Mouse (Mus musculus) heart, embryonic 15.5 days (tissue): Measurements from ENCODE around the gene Ubqln4. TPM values are rescaled to one million over a fixed set of nuclear protein-coding genes. Genes with fewer than 3 reads are reported as not detected.

Experiments
- ATAC-seq: fragments of 200-750 bp; cut with Nextera tagmentation; replicated peaks from 2 replicates; pipeline ENCODE4 v1.8.0; 2017; ENCODE audit warnings: low read depth, moderate TSS enrichment; ENCODE audit not compliant: insufficient number of reproducible peaks, insufficient read depth, low FRiP score
- H3K27ac ChIP-seq: fragments of 300-500 bp; sonication (generic); 2 replicates; pipeline ENCODE4 v1.5.1; 2015; ENCODE audit warnings: mild to moderate bottlenecking, inconsistent platforms
- H3K27me3 ChIP-seq: fragments of 300-500 bp; sonication (generic); 2 replicates; pipeline ENCODE4 v1.6.1; 2015; ENCODE audit warnings: inconsistent platforms
- H3K36me3 ChIP-seq: fragments of 300-500 bp; sonication (generic); 2 replicates; pipeline ENCODE4 v1.6.1; 2015; ENCODE audit warnings: mild to moderate bottlenecking, inconsistent platforms
- H3K4me1 ChIP-seq: fragments of 300-500 bp; sonication (generic); replicated peaks from 2 replicates; pipeline ENCODE4 v1.6.1; 2015; ENCODE audit warnings: inconsistent platforms
- H3K4me2 ChIP-seq: fragments of 300-500 bp; sonication (generic); 2 replicates; pipeline ENCODE4 v1.6.1; 2015; ENCODE audit warnings: inconsistent platforms, mild to moderate bottlenecking, moderate library complexity
- H3K4me3 ChIP-seq: fragments of 300-500 bp; sonication (generic); 2 replicates; pipeline ENCODE4 v1.5.1; 2015; ENCODE audit warnings: mild to moderate bottlenecking, inconsistent platforms
- H3K9ac ChIP-seq: fragments of 300-500 bp; sonication (generic); 2 replicates; pipeline ENCODE4 v1.6.1; 2015; ENCODE audit warnings: mild to moderate bottlenecking, inconsistent platforms
- H3K9me3 ChIP-seq: fragments of 300-500 bp; sonication (generic); replicated peaks from 2 replicates; pipeline ENCODE4 v1.6.1; 2016; ENCODE audit warnings: inconsistent platforms
- WGBS: fragments of 180-500 bp; shearing (Covaris S2); methylation state at CpG from one replicate; pipeline ENCODE4 v1.1.7; 2015; ENCODE audit warnings: mixed read lengths; 5-methylcytosine and 5-hydroxymethylcytosine counted together
- polyA plus RNA-seq: library from polyadenylated mRNA; unstranded; fragments of >200 nt; fragmentation: Nextera tagmentation; extraction: Ambion mirVana; gene quantifications from 2 replicates; pipeline ENCODE4 v1.2.1, GENCODE M21; 2015

Gene Ubqln4
- polyA plus RNA-seq, 1 experiment from 2014 or later: 30.0 TPM

DNA sequence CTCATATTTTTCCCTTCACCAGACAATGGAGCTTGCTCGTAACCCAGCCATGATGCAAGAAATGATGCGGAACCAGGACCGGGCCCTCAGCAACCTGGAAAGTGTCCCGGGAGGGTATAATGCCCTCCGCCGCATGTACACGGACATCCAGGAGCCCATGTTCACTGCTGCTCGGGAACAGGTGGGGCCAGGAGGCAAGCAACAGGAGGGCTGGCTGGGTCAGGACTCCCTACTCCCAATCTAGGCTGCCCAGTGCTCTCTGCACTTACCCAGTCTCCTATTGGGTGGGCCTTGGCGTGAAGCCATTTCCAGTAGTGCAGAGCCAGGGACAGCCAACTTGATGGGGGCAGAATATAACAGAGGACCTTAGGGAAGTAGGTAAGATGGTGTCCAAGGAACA is 6.0 kb downstream of the Ubqln4 start:
- H3K27me3 ChIP-seq: no peaks in the 10 kb centered on the region
- ATAC-seq: no peak
- no peak overlapping the region for H3K4me3 ChIP-seq
- 96% methylated on average over 9 of the region's 9 CpGs for WGBS
- no peaks in the 10 kb centered on the region for H3K9me3 ChIP-seq
- H3K4me1 ChIP-seq: peaks cover 7% of the 10 kb centered on the region
- peaks cover 80% of the 10 kb centered on the region for H3K36me3 ChIP-seq
- H3K9ac ChIP-seq: no peak overlapping the region
- H3K4me2 ChIP-seq: no peak overlapping the region
- no peak overlapping the region for H3K27ac ChIP-seq

DNA sequence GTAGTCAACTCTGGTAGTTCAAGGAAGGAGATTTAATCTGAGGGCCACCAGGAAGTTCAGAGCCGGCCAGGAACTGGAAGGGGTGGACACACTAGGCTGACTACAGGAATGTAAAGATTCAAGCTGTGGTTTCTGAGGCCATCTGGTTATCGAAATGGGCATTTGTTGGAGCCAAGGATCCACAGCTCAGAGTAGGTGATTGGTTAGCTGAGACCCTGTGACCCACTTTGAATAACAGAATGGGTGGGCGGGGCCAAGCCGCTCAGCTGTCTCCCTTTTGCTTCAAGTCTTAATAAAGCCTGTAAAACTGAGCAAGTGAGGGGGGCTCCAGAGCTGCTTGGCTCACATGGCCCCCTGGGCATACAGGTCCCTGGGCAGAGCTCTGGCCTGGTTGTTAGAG is 8.4 kb downstream of the Ubqln4 start:
- no peak overlapping the region for H3K4me2 ChIP-seq
- WGBS: 74% methylated on average over 4 of the region's 4 CpGs
- H3K9me3 ChIP-seq: no peaks in the 10 kb centered on the region
- H3K36me3 ChIP-seq: peaks cover 85% of the 10 kb centered on the region
- H3K27ac ChIP-seq: no peak overlapping the region
- H3K9ac ChIP-seq: no peak overlapping the region
- no peaks in the 10 kb centered on the region for H3K27me3 ChIP-seq
- no peak for ATAC-seq
- no peak overlapping the region for H3K4me3 ChIP-seq
- H3K4me1 ChIP-seq: peaks cover 10% of the 10 kb centered on the region

DNA sequence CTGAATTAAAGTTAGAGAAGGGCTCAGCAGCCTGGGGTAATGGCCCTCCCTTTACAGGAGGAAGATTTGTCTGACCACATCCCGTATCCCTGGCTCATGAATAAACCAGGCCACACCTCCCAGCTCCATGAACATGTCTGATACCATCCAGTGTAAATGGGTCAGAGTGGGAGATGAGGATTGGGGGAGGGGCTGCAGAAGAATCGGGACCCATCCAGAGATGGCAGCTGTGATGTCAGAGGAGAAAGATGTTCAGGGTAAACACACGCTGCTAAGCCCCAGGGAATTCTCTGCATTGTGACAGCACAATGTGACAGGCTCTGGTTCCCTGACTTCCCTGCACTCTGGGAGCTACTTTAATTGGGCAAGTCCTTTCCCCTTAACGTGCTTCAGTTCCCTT is 9.9 kb downstream of the Ubqln4 start:
- 76% methylated on average over 4 of the region's 4 CpGs for WGBS

DNA sequence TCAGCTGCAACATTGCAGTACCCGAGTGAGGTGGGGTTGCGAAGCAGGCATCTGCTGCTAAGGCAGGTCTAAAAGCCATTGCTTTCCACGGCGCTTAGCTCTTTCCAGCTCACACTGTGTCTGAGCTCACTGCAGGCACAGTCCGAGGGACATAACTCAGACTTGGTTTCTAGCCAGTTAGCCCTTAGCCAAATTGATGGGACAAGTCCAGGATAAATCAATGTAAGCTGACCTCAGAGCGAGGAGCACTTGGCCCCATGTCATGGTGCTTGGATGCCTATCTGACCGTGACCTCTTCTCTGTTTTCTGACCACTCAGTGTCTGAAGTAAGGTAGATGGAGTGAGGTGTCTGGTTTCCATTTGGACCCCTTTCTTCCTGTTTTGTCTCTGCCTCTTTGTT is 10.4 kb downstream of the Ubqln4 start:
- ATAC-seq: no peak
- no peak overlapping the region for H3K4me3 ChIP-seq
- no peaks in the 10 kb centered on the region for H3K27me3 ChIP-seq
- no peak overlapping the region for H3K27ac ChIP-seq
- 81% methylated on average over 7 of the region's 7 CpGs for WGBS
- peaks cover 87% of the 10 kb centered on the region for H3K36me3 ChIP-seq
- no peak overlapping the region for H3K9ac ChIP-seq
- no peak overlapping the region for H3K4me2 ChIP-seq
- peaks cover 10% of the 10 kb centered on the region for H3K4me1 ChIP-seq
- H3K9me3 ChIP-seq: no peaks in the 10 kb centered on the region

More for the DNA sequence above, 9.9 kb downstream of the Ubqln4 start:
- H3K4me1 ChIP-seq: peaks cover 10% of the 10 kb centered on the region
- H3K9ac ChIP-seq: no peak overlapping the region
- H3K9me3 ChIP-seq: no peaks in the 10 kb centered on the region
- no peak for ATAC-seq
- H3K4me2 ChIP-seq: no peak overlapping the region
- H3K4me3 ChIP-seq: no peak overlapping the region
- peaks cover 85% of the 10 kb centered on the region for H3K36me3 ChIP-seq
- H3K27ac ChIP-seq: no peak overlapping the region
- no peaks in the 10 kb centered on the region for H3K27me3 ChIP-seq

DNA sequence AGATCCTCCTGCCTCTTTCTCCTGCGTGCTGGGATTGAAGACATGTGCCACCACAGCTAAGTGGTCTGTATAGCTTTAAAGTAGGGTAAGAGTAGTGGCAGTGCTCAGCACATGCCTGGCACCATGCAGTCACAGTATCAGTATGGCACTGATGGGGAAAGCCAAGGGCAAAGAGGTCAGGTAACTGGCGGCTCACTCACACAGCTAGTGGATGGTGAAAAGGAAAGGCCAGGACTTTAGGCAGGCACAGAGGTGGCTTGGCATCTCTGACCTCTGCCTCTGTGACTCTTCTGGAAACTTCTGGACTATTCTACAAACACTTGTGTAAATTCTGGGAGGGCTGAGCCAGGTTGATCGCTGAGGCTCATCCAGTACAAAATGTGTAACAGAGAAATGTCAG is 12.6 kb downstream of the Ubqln4 start:
- no peak overlapping the region for H3K4me3 ChIP-seq
- peaks cover 10% of the 10 kb centered on the region for H3K4me1 ChIP-seq
- H3K4me2 ChIP-seq: no peak overlapping the region
- WGBS: 72% methylated on average over 3 of the region's 3 CpGs
- peak; percentile 58; the same call in 1 of the 2 replicates for ATAC-seq
- H3K9me3 ChIP-seq: no peaks in the 10 kb centered on the region
- peak overlapping the region; percentile 37 for H3K27ac ChIP-seq
- H3K9ac ChIP-seq: no peak overlapping the region
- no peaks in the 10 kb centered on the region for H3K27me3 ChIP-seq
- H3K36me3 ChIP-seq: peaks cover 76% of the 10 kb centered on the region

DNA sequence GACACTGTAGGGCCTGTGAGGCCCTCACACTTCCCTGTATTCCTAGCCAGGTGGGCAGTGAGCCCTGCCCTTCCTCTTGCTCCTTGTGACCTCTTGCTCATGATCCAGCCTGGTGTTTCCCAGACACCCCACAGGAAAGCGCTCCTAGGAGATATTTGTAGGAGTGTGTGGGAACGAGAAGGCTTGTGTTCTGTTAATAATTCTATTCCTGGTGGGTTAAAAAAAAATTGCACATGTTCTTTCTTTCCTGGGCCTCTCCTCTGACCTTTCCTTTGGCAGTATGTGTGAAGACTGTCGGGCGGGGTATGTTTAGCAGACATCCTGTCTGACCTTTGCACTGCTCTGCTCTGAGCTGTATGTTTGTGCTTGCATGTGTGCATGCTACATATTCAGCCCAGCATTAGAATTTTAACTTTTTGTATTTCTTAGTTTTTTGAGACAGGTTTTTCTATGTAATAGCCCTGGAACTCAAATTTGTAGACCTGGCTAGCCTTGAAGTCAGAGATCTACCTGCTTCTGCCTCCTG is 13.0 kb downstream of the Ubqln4 start:
- no peaks in the 10 kb centered on the region for H3K9me3 ChIP-seq
- peaks cover 10% of the 10 kb centered on the region for H3K4me1 ChIP-seq
- no peak overlapping the region for H3K4me2 ChIP-seq
- no peak overlapping the region for H3K4me3 ChIP-seq
- ATAC-seq: no peak; the same call in 1 of the 2 replicates
- no peaks in the 10 kb centered on the region for H3K27me3 ChIP-seq
- WGBS: 74% methylated on average over 4 of the region's 4 CpGs
- peak overlapping the region; percentile 37 for H3K27ac ChIP-seq
- no peak overlapping the region for H3K9ac ChIP-seq
- peaks cover 71% of the 10 kb centered on the region for H3K36me3 ChIP-seq

DNA sequence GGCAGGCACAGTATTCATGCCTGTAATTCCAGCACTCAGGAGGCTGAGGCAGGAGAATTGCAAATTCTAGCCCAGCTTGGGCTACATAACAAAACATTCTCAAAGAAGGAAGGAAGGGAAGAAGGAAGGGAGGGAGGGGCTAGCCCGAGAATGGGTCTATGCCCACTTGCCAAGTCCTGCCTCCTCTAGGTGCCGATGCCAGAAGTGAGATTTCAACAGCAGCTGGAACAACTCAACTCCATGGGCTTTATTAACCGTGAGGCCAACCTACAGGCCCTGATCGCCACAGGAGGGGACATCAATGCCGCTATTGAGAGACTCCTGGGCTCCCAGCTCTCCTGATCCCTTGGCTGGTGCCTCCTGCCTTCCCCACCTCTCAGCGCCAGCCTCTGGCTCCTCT is 14.3 kb downstream of the Ubqln4 start:
- Histone ChIP-seq H3K27me3 (no peaks in the 10 kb centered on the region), H3K9ac (no peak overlapping the region), H3K4me3 (no peak overlapping the region), H3K9me3 (no peaks in the 10 kb centered on the region), H3K4me2 (no peak overlapping the region), H3K36me3 (peaks cover 68% of the 10 kb centered on the region), H3K27ac (no peak overlapping the region), H3K4me1 (peaks cover 10% of the 10 kb centered on the region)
- ATAC-seq: no peak
- 76% methylated on average over 6 of the region's 6 CpGs for WGBS

DNA sequence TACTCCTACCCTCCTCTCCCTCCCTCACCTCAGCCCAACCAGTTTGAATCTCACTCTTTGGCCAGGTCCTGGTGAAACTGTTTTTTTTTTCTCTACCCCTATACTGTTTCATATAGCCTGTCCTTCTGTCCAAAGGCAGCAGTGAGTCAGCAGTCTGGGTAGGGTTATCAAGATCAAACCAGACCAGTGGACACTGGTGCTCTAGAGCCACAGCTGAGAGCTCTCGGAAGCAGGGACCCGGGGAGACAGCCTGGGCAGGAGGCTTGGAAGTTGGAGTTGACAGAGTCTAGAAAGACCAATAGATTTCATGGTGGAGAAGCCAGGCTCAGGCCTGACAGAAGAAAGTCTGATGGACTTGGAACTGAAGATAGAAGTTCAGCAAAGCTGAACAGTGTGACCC is 15.1 kb downstream of the Ubqln4 start:
- Histone ChIP-seq H3K27me3 (no peaks in the 10 kb centered on the region), H3K36me3 (peaks cover 61% of the 10 kb centered on the region), H3K4me1 (peaks cover 10% of the 10 kb centered on the region), H3K9me3 (no peaks in the 10 kb centered on the region), H3K4me3 (no peak overlapping the region), H3K4me2 (no peak overlapping the region), H3K27ac (no peak overlapping the region), H3K9ac (no peak overlapping the region)
- no peak for ATAC-seq
- WGBS: 88% methylated on average over 2 of the region's 2 CpGs

DNA sequence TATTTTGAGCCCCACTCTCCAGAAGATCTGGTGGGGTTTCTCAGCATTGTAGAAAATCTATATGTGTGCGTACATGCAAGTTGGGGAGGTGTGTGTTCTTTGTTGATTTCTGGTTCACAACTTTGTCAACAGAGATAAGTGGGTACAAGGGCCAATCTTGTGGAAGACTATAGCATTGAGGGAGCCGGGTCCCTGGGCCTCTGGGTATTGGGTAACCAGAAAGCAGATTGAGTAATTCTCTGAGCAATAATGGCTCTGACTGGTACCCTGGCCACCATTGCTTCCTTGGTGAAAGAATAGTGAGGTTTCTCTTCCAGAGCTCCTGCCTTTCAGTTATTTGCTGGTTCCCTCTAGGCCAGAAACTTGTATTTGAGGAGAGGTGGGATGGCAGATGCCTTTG is 15.5 kb downstream of the Ubqln4 start:
- Histone ChIP-seq H3K4me1 (peaks cover 10% of the 10 kb centered on the region), H3K4me3 (no peak overlapping the region), H3K9ac (no peak overlapping the region), H3K27ac (no peak overlapping the region), H3K9me3 (no peaks in the 10 kb centered on the region), H3K36me3 (peaks cover 56% of the 10 kb centered on the region), H3K27me3 (no peaks in the 10 kb centered on the region), H3K4me2 (no peak overlapping the region)
- no peak for ATAC-seq
- 93% methylated on average over 2 of the region's 2 CpGs for whole genome bisulfite sequencing

DNA sequence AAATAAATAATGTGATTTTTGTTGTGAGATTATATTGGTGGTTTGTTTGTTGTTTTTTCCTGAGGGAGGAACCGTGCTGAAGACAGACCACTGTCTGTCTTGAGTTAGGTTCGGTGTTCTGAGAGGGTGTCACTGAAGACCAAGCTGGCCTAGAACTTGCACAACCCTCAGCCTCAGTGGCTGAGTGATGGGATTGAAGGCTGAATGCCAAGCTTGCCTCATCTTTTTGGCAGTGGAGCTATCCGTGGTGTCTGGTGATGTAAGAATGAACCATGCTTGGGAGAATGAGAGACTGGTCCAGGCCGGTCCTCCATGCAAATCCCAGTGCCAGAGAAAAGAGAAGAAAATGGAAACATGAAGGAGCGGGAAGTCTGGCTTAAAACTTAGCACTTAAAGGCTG is 16.1 kb downstream of the Ubqln4 start:
- WGBS: 91% methylated on average over 5 of the region's 5 CpGs
- no peak overlapping the region for H3K4me3 ChIP-seq
- no peak for ATAC-seq
- no peak overlapping the region for H3K27ac ChIP-seq
- no peaks in the 10 kb centered on the region for H3K27me3 ChIP-seq
- H3K9ac ChIP-seq: no peak overlapping the region
- H3K4me2 ChIP-seq: no peak overlapping the region
- H3K36me3 ChIP-seq: peaks cover 50% of the 10 kb centered on the region
- H3K9me3 ChIP-seq: no peaks in the 10 kb centered on the region
- peaks cover 10% of the 10 kb centered on the region for H3K4me1 ChIP-seq

DNA sequence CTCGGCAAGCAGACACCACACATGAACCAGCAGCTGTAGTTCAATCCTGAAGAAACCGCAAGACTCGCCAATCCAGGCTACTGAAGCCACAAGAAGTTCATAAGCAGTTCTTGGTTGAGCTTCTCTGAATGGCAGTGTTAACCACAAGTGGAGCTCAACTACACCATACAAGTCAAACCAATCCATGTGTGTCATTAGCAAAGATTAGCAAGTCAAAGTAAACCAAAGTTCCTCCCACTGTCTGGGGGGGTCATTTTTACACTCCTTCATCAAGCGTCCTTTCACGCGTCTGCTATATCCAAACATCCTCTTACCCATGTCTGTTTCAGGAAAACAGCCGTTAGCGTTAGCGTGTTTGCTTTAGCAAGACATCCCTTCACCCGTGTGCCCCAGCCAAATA is 16.8 kb downstream of the Ubqln4 start:
- Histone ChIP-seq H3K27me3 (no peaks in the 10 kb centered on the region), H3K27ac (no peak overlapping the region), H3K9ac (no peak overlapping the region), H3K4me2 (no peak overlapping the region), H3K4me1 (peaks cover 10% of the 10 kb centered on the region), H3K4me3 (no peak overlapping the region), H3K36me3 (peaks cover 44% of the 10 kb centered on the region), H3K9me3 (no peaks in the 10 kb centered on the region)
- ATAC-seq: no peak
- WGBS: 91% methylated on average over 10 of the region's 10 CpGs

DNA sequence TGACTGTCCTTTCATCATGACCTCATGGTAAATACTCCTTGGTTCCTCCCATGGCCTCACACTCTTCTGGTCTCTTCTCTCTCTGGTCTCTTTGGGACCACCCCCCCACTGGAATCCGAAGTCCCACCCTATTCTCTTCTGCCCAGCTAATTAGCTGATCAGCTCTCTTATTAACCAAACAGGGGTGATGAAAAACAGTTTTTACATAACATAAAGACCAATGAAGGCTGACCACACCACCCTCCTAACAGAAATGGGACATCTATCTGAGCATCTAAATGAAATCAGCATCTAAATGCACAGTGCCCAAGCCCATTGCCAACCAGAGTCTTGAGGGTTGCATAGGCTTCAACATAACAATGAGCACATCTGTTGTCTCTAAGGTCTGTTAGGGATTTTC is 18.3 kb downstream of the Ubqln4 start:
- Histone ChIP-seq H3K4me2 (no peak overlapping the region), H3K36me3 (peaks cover 29% of the 10 kb centered on the region), H3K9ac (no peak overlapping the region), H3K4me1 (no peaks in the 10 kb centered on the region), H3K27me3 (no peaks in the 10 kb centered on the region), H3K4me3 (no peak overlapping the region), H3K27ac (no peak overlapping the region), H3K9me3 (no peaks in the 10 kb centered on the region)
- 83% methylated on average over 1 of the region's 1 CpGs for WGBS
- no peak for ATAC-seq
